ENCODE assay signal across 10 mouse cellular contexts in the genomic region with DNA sequence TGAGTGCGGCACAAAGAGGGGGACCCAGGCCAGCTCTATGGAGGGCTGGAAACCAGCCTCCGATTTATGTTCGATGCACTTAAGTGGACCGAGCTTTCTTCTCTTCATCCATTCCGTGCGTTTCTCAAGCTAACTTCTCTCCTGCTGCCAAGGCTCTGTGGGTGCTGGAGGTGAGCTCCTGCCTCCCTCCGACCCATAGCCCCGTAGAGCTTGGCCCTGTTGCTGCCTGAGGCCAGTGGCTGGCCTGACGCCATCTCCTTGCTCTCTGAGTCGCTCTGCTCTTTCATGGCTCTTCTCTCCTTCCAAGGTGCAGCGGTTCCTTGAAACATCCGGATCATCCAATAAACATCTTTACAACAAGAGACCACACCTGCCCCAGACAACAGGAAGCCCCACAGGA. TPM values are rescaled to one million over a fixed set of nuclear protein-coding genes. Genes with fewer than 3 reads are reported as not detected.
DNase-seq lines count a peak whose midpoint lies in the region; ATAC-seq and TF ChIP-seq lines count a peak whose summit lies in the region.
"Had no signal": no experiment of that assay in that cellular context is flagged by ENCODE, and none has a peak within 500 bp of the region (broad histone marks: within the 10 kb centered on the region; RNA-seq: fewer than 3 reads in every experiment).

No protein-coding gene starts in this region.

- H3K9me3 ChIP-seq in lung, embryonic 14.5 days (ENCODE audit: low read depth, low read length): peaks cover 3% of the 10 kb centered on the region; the same call in 1 of the 2 replicates
- H3K9me3 ChIP-seq in forebrain, embryonic 15.5 days: no peaks in the 10 kb centered on the region
- H3K9me3 ChIP-seq in intestine, embryonic 16.5 days (ENCODE audit: control insufficient read depth, low read length): no peaks in the 10 kb centered on the region
- no peaks in the 10 kb centered on the region for H3K9me3 ChIP-seq in stomach, embryonic 16.5 days (replicated peaks; ENCODE audit: control insufficient read depth, low read length)
- H3K9me3 ChIP-seq: liver, embryonic 15.5 days had no signal

- H3K9ac ChIP-seq in lung, embryonic 14.5 days: 0 out of 2 replicates have a peak overlapping the region, but pooled peaks have one; percentile 6
- H3K9ac ChIP-seq in forebrain, embryonic 15.5 days (replicated peaks): 0 out of 2 replicates have a peak overlapping the region, but pooled peaks have one; percentile 12
- no peak overlapping the region for H3K9ac ChIP-seq in intestine, embryonic 16.5 days (ENCODE audit: low read depth, low read length)
- H3K9ac ChIP-seq in stomach, embryonic 16.5 days (ENCODE audit: low read length): no peak overlapping the region; the same call in 1 of the 2 replicates
- H3K9ac ChIP-seq: liver, embryonic 15.5 days had no signal

- no peak overlapping the region for H3K4me3 ChIP-seq in lung, embryonic 14.5 days (ENCODE audit: low read depth, low read length)
- H3K4me3 ChIP-seq in forebrain, embryonic 15.5 days: no peak overlapping the region
- H3K4me3 ChIP-seq in intestine, embryonic 16.5 days (ENCODE audit: low read length): no peak overlapping the region
- no peak overlapping the region for H3K4me3 ChIP-seq in stomach, embryonic 16.5 days (replicated peaks; ENCODE audit: low read length)
- H3K4me3 ChIP-seq: liver, embryonic 15.5 days had no signal

- peak overlapping the region; percentile 36; the same call in 1 of the 2 replicates for H3K27ac ChIP-seq in lung, embryonic 14.5 days (ENCODE audit: low read depth)
- H3K27ac ChIP-seq in forebrain, embryonic 15.5 days (replicated peaks): peak overlapping the region; percentile 95
- peak overlapping the region; percentile 56 for H3K27ac ChIP-seq in intestine, embryonic 16.5 days (ENCODE audit: low read length)
- H3K27ac ChIP-seq in stomach, embryonic 16.5 days (ENCODE audit: low read length): peak overlapping the region; percentile 83
- H3K27ac ChIP-seq: liver, embryonic 15.5 days had no signal

- no peak for ATAC-seq in lung, embryonic 14.5 days (ENCODE audit: insufficient read depth)
- no peak for ATAC-seq in forebrain, embryonic 15.5 days (replicated peaks)
- ATAC-seq in intestine, embryonic 16.5 days: no peak
- no peak for ATAC-seq in stomach, embryonic 16.5 days (ENCODE audit: insufficient read depth, low FRiP score)

- WGBS in lung, embryonic 14.5 days: 51% methylated on average over 12 of the region's 12 CpGs
- 22% methylated on average over 12 of the region's 12 CpGs for WGBS in forebrain, embryonic 15.5 days
- WGBS in intestine, embryonic 16.5 days: 41% methylated on average over 12 of the region's 12 CpGs
- 50% methylated on average over 12 of the region's 12 CpGs for WGBS in stomach, embryonic 16.5 days

- no peaks in the 10 kb centered on the region for H3K36me3 ChIP-seq in lung, embryonic 14.5 days (ENCODE audit: insufficient read depth)
- no peaks in the 10 kb centered on the region for H3K36me3 ChIP-seq in forebrain, embryonic 15.5 days
- H3K36me3 ChIP-seq in intestine, embryonic 16.5 days (ENCODE audit: control insufficient read depth, insufficient read depth, low read length): no peaks in the 10 kb centered on the region
- no peaks in the 10 kb centered on the region for H3K36me3 ChIP-seq in stomach, embryonic 16.5 days (ENCODE audit: control insufficient read depth, insufficient read depth, low read length)
- H3K36me3 ChIP-seq: liver, embryonic 15.5 days had no signal

- no peak overlapping the region for H3K4me2 ChIP-seq in lung, embryonic 14.5 days
- peak overlapping the region; percentile 23 for H3K4me2 ChIP-seq in forebrain, embryonic 15.5 days (replicated peaks)
- no peak overlapping the region for H3K4me2 ChIP-seq in intestine, embryonic 16.5 days (ENCODE audit: low read depth, low read length)
- no peak overlapping the region for H3K4me2 ChIP-seq in stomach, embryonic 16.5 days (ENCODE audit: low read depth, low read length)
- H3K4me2 ChIP-seq: liver, embryonic 15.5 days had no signal

- peak; percentile 15 for DNase-seq in lung, embryonic 14.5 days
- no peak for DNase-seq in lung, postnatal 14 days
- DNase-seq in T-cell, adult 2 months (ENCODE audit: low spot score): no peak
- no peak for DNase-seq in kidney, postnatal 10 days
- no peak for DNase-seq in frontal cortex, postnatal 36 days (ENCODE audit: low spot score in 2 of 2)

- no peak for TF ChIP-seq CTCF in lung, embryonic 14.5 days (IDR thresholded peaks at IDR 0.05; ENCODE audit: low read depth)

- H3K4me1 ChIP-seq in lung, embryonic 14.5 days (ENCODE audit: insufficient read depth): peaks cover 17% of the 10 kb centered on the region
- peaks cover 78% of the 10 kb centered on the region for H3K4me1 ChIP-seq in forebrain, embryonic 15.5 days
- H3K4me1 ChIP-seq in intestine, embryonic 16.5 days (ENCODE audit: control insufficient read depth, insufficient read depth, low read length): peaks cover 19% of the 10 kb centered on the region
- peaks cover 25% of the 10 kb centered on the region for H3K4me1 ChIP-seq in stomach, embryonic 16.5 days (ENCODE audit: control insufficient read depth, insufficient read depth, low read length)
- H3K4me1 ChIP-seq: liver, embryonic 15.5 days had no signal

- H3K27me3 ChIP-seq in lung, embryonic 14.5 days (ENCODE audit: insufficient read depth, low read length): no peaks in the 10 kb centered on the region
- 0 out of 2 replicates have a peak, but pooled peaks cover 9% of the 10 kb centered on the region for H3K27me3 ChIP-seq in forebrain, embryonic 15.5 days
- H3K27me3 ChIP-seq in intestine, embryonic 16.5 days (replicated peaks; ENCODE audit: control insufficient read depth, insufficient read depth, low read length): no peaks in the 10 kb centered on the region
- no peaks in the 10 kb centered on the region for H3K27me3 ChIP-seq in stomach, embryonic 16.5 days (ENCODE audit: control insufficient read depth, insufficient read depth, low read length)

RNA-seq across cellular contexts. Expression of a gene that starts 4.4 kb away (rescaled TPM):
- polyA plus RNA-seq in lung, embryonic 14.5 days (2014; fragmentation: Nextera tagmentation; extraction: Ambion mirVana): 0.08 TPM in 1 of 2 replicates, not detected in the other
- 0.28 TPM in 1 of 2 replicates, not detected in the other for polyA plus RNA-seq in forebrain, embryonic 15.5 days (2015; fragmentation: Nextera tagmentation; extraction: Ambion mirVana)
- polyA plus RNA-seq in intestine, embryonic 16.5 days (2015; fragmentation: Nextera tagmentation; extraction: Ambion mirVana): 0.05 TPM in 1 of 2 replicates, not detected in the other
- polyA plus RNA-seq in stomach, embryonic 16.5 days (2015; fragmentation: Nextera tagmentation; extraction: Ambion mirVana): not detected in 2 replicates
- polyA plus RNA-seq: liver, embryonic 15.5 days; small intestine, adult 2 months had no signal

Comparison
In these comparisons a context has a peak if more than half of its experiments do, and no peak if none do; other contexts are left out.
1. H3K27ac ChIP-seq: peak in every context shown above with its lines; median percentile 95 in forebrain, embryonic 15.5 days; 83 in stomach, embryonic 16.5 days; 56 in intestine, embryonic 16.5 days; 36 in lung, embryonic 14.5 days.
2. H3K9ac ChIP-seq: peak in lung, embryonic 14.5 days (single experiment) and forebrain, embryonic 15.5 days (single experiment); none in intestine, embryonic 16.5 days (single experiment) and stomach, embryonic 16.5 days (single experiment).